Comparison of ENCODE assay signal across 9 mouse cellular contexts in genomic region chr2:145232764-145233484, GRCm38 (mm10).
A peak's percentile ranks its signal among the peaks of the same experiment; 100 is the strongest.
DNase-seq lines count a peak whose midpoint lies in the region; ATAC-seq and TF ChIP-seq lines count a peak whose summit lies in the region.
"Had no signal": no experiment of that assay in that cellular context is flagged by ENCODE, and none has a peak within 500 bp of the region (broad histone marks: within the 10 kb centered on the region; RNA-seq: fewer than 3 reads in every experiment).

No protein-coding gene starts in this region.

- TF ChIP-seq CTCF in gastrocnemius, adult 2 months (IDR thresholded peaks at IDR 0.05), result no peak

- H3K9ac ChIP-seq in heart, embryonic 15.5 days, result no peak overlapping the region
- H3K9ac ChIP-seq: neural tube, embryonic 13.5 days had no signal

- intact Hi-C loops in gastrocnemius, adult 2 months (cut with DNase I), result no loop called here

- DNase-seq in gastrocnemius, adult 2 months, result no peak
- no peak for DNase-seq in gastrocnemius, postnatal 10 days
- peak; percentile 53 for DNase-seq in kidney, postnatal 14 days
- peak; percentile 33 for DNase-seq in mesoderm, embryonic 11.5 days (ENCODE audit: low read depth, low spot score)
- DNase-seq in layer of hippocampus, adult 11-12 months (ENCODE audit: low spot score), result no peak
- DNase-seq in right cerebral cortex, postnatal 25 days, result no peak

- peak overlapping the region; percentile 50 for H3K4me2 ChIP-seq in heart, embryonic 15.5 days
- H3K4me2 ChIP-seq: neural tube, embryonic 13.5 days had no signal

- H3K4me1 ChIP-seq in heart, embryonic 15.5 days (replicated peaks), result peaks cover 25% of the 10 kb centered on the region

- H3K4me3 ChIP-seq in gastrocnemius, adult 2 months, result no peak overlapping the region
- H3K4me3 ChIP-seq in heart, embryonic 15.5 days, result no peak overlapping the region
- H3K4me3 ChIP-seq: neural tube, embryonic 13.5 days had no signal

- no peaks in the 10 kb centered on the region for H3K9me3 ChIP-seq in heart, embryonic 15.5 days (replicated peaks)
- H3K9me3 ChIP-seq: neural tube, embryonic 13.5 days had no signal

- H3K36me3 ChIP-seq in heart, embryonic 15.5 days, result no peaks in the 10 kb centered on the region
- H3K36me3 ChIP-seq: neural tube, embryonic 13.5 days had no signal

- 20% methylated on average over 6 of the region's 6 CpGs for WGBS in heart, embryonic 15.5 days

- ATAC-seq in heart, embryonic 15.5 days (replicated peaks; ENCODE audit: insufficient number of reproducible peaks, insufficient read depth, low FRiP score, low read depth), result peak; percentile 77
- ATAC-seq in inflammation-experienced regulatory T-cells, adult 6 months, result no peak

- H3K27me3 ChIP-seq in heart, embryonic 15.5 days, result no peaks in the 10 kb centered on the region
- H3K27me3 ChIP-seq: neural tube, embryonic 13.5 days had no signal

- peak overlapping the region; percentile 58; the same call in 1 of the 2 replicates for H3K27ac ChIP-seq in gastrocnemius, adult 2 months
- peak overlapping the region; percentile 76 for H3K27ac ChIP-seq in heart, embryonic 15.5 days
- H3K27ac ChIP-seq: neural tube, embryonic 13.5 days had no signal

Comparison
In these comparisons a context has a peak if more than half of its experiments do, and no peak if none do; other contexts are left out.
1. DNase-seq: peak in kidney, postnatal 14 days (single experiment) and mesoderm, embryonic 11.5 days (single experiment); none in gastrocnemius, adult 2 months (single experiment), gastrocnemius, postnatal 10 days (single experiment), layer of hippocampus, adult 11-12 months (single experiment) and right cerebral cortex, postnatal 25 days (single experiment).